Mouse (Mus musculus): Measurements from ENCODE around the gene Gla. TPM values are rescaled to one million over a fixed set of nuclear protein-coding genes. Genes with fewer than 3 reads are reported as not detected.
"Not testable (repeated sequence)": the region's sequence is repeated elsewhere in the genome, so short reads cannot be mapped to it uniquely, and the experiment has no call there.

Gene Gla
- polyA plus RNA-seq, 1 experiment from 2014 or later, result 8.0 TPM

DNA sequence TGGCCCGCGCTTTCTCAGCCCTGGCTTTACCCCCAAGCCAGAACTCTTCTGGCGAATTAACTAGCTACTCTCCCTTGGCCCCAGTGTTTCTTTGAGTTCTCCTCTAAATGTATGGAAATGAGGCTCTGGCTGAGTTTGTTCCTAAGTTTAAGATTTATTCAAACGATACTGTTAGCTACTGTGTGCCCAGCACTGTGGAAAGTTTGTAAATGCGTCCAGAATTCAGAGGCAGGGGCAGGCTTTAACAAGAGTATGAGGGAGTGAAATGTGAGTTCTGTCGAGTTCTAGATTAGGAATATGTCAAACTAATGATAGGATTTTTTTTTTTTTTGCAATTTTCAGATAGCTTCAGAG is 59.0 kb downstream of the Gla start:
- no peaks in the 10 kb centered on the region for H3K9me3 ChIP-seq
- no peaks in the 10 kb centered on the region for H3K27me3 ChIP-seq (replicated peaks)
- peak overlapping the region; percentile 77; the same call in 1 of the 2 replicates for H3K27ac ChIP-seq
- H3K4me3 ChIP-seq (replicated peaks), result peak overlapping the region; percentile 52
- peak overlapping the region; percentile 52 for H3K4me2 ChIP-seq (replicated peaks)
- H3K9ac ChIP-seq, result peak overlapping the region; percentile 50; the same call in 1 of the 2 replicates
- no peaks in the 10 kb centered on the region for H3K36me3 ChIP-seq
- 25% methylated on average over 6 of the region's 6 CpGs for WGBS
- no peak; the same call in 1 of the 2 replicates for ATAC-seq
- H3K4me1 ChIP-seq (replicated peaks), result no peaks in the 10 kb centered on the region

DNA sequence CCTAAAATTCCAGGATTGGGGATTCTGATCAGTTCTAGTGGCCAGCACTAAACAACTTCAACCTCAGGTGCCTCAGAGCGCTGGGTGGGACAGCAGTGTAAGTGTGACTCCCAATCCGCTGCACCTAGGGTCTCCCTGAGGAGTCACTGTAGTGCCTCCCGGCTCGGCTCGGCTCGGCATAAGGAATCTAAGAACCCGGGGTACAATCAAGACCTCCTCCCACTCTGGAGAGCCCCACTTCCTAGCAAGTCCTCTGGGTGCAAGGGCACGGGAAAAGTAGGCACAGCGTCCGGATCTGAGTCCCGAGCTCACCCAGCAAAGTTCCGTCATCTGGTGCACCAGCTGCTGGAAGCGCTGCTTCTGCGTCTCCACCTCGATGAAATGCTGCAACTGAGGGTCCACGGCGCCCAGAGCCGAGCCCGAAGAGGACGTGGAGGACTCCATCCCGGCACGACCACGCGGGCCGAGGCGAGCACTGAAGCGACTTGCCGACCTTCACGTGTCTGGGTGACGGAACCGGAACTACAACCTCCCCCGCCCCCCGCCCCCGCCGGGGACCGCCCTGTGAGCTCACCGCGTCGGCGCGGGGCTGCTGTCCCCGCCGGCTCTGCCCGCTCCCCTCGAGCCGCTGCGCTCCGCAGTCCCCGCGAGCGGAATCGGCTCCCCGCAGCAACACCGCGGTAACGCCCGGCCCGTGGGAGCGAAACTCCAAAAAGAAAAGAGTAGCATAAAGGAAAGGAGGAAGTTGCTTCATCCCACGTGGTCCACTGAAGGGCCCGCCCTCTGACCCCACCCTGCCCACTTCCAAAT is 59.6 kb downstream of the Gla start, which contains the start of gene Timm8a1:
Gene Timm8a1, minus strand, starts transcription at position 721 of the 810 bp plus-strand sequence.
- no peaks in the 10 kb centered on the region for H3K27me3 ChIP-seq (replicated peaks)
- WGBS, result 19% methylated on average over 47 of the region's 61 CpGs
- peak; percentile 97 for ATAC-seq

DNA sequence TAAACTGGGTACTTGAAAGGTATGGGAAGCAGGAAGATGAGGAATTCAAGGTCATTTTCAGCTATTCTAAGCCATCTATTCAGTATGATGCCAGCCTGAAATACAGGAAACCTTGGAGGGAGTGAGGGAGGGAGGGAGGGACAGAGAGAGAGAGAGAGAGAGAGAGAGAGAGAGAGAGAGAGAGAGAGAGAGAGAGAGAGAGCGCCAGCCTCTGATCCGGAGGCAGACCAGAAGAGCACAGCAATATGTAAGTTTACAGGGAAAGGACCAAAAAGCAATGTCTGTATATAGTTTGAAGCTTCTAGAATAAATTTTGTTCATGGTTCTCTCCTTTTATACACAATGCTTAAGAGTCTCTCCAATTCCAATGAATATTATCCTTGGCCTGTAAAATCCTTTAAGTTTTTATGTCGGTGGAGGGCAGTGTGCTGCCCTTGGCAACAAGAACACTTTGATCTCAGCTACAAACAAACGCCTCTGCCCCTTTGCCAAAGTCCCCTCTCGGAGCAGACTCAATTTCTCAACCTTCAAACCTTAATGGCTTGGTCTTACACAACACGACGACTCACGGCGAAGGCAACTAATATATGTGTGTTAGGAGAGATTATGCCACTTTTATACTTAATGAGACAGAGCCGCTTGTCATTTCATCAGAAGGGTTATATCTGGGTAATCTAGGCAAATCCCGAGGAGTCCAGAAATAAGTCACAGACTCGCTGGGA is 60.4 kb downstream of the Gla start:
- ATAC-seq, result peak; percentile 47; the same call in 1 of the 2 replicates
- WGBS, result 31% methylated on average over 12 of the region's 12 CpGs

More for the DNA sequence above, 59.6 kb downstream of the Gla start, which contains the start of gene Timm8a1:
- H3K4me2 ChIP-seq (replicated peaks), result peak within 1 kb of the TSS; percentile 52
- H3K9ac ChIP-seq, result peak within 1 kb of the TSS; percentile 58
- H3K36me3 ChIP-seq, result no peaks in the 10 kb centered on the region
- peak within 1 kb of the TSS; percentile 77 for H3K27ac ChIP-seq
- no peaks in the 10 kb centered on the region for H3K4me1 ChIP-seq (replicated peaks)
- H3K9me3 ChIP-seq, result no peaks in the 10 kb centered on the region
- peak within 1 kb of the TSS; percentile 52 for H3K4me3 ChIP-seq (replicated peaks)

DNA sequence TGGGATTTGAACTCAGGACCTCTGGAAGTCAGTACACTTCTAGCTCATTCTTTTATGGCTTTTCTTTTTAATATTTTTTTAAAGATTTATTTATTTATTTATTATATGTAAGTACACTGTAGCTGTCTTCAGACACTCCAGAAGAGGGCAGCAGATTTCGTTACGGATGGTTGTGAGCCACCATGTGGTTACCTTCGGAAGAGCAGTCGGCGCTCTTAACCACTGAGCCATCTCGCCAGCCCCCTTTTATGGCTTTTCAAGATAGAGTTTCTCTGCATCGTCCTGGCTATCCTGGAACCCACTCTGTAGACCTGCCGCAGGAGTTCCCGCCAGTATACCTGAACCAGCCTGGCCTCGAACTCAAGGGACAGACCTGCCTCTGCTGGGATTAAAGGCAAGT is 61.1 kb downstream of the Gla start:
- H3K4me3 ChIP-seq (replicated peaks); H3K4me1 ChIP-seq (replicated peaks); H3K9ac ChIP-seq; H3K9me3 ChIP-seq; H3K27me3 ChIP-seq (replicated peaks); H3K27ac ChIP-seq; H3K36me3 ChIP-seq; ATAC-seq: not testable (repeated sequence)
- 0 out of 2 replicates have a peak overlapping the region, but pooled peaks have one; percentile 50 for H3K4me2 ChIP-seq (replicated peaks)
- WGBS, result 81% methylated on average over 10 of the region's 10 CpGs

More for the DNA sequence above, 60.4 kb downstream of the Gla start:
- peak overlapping the region; percentile 50 for H3K4me2 ChIP-seq (replicated peaks)
- H3K27me3 ChIP-seq (replicated peaks), result no peaks in the 10 kb centered on the region
- H3K9me3 ChIP-seq, result no peaks in the 10 kb centered on the region
- H3K36me3 ChIP-seq, result no peaks in the 10 kb centered on the region
- no peaks in the 10 kb centered on the region for H3K4me1 ChIP-seq (replicated peaks)
- H3K27ac ChIP-seq, result 0 out of 2 replicates have a peak overlapping the region, but pooled peaks have one; percentile 27
- H3K4me3 ChIP-seq (replicated peaks), result peak overlapping the region; percentile 52
- peak overlapping the region; percentile 58 for H3K9ac ChIP-seq

Other genes starting within 250 kb of the Gla start
- 1.0 TPM in 2 replicates for gene Drp2, start 196.6 kb downstream of the Gla start, polyA plus RNA-seq (2015; fragmentation: Nextera tagmentation; extraction: Ambion mirVana)
- gene Taf7l, start 124.6 kb downstream of the Gla start, polyA plus RNA-seq (2015; fragmentation: Nextera tagmentation; extraction: Ambion mirVana), result not detected in 2 replicates
- 136 and 147 TPM in 2 replicates for gene Timm8a1, start 59.3 kb downstream of the Gla start, polyA plus RNA-seq (2015; fragmentation: Nextera tagmentation; extraction: Ambion mirVana)
- gene Btk, start 17.6 kb downstream of the Gla start, polyA plus RNA-seq (2015; fragmentation: Nextera tagmentation; extraction: Ambion mirVana), result 1.5 and 1.6 TPM in 2 replicates
- gene Rpl36a, start 15.5 kb downstream of the Gla start, polyA plus RNA-seq (2015; fragmentation: Nextera tagmentation; extraction: Ambion mirVana), result 445 and 494 TPM in 2 replicates
- 126 and 137 TPM in 2 replicates for gene Hnrnph2, start 54 bp upstream of the Gla start, polyA plus RNA-seq (2015; fragmentation: Nextera tagmentation; extraction: Ambion mirVana)
- 2.7 and 3.3 TPM in 2 replicates for gene Armcx4, start 85.4 kb upstream of the Gla start, polyA plus RNA-seq (2015; fragmentation: Nextera tagmentation; extraction: Ambion mirVana)
- 40.9 and 46.1 TPM in 2 replicates for gene Armcx1, start 116.8 kb upstream of the Gla start, polyA plus RNA-seq (2015; fragmentation: Nextera tagmentation; extraction: Ambion mirVana)
- gene Armcx6, start 150.3 kb upstream of the Gla start, polyA plus RNA-seq (2015; fragmentation: Nextera tagmentation; extraction: Ambion mirVana), result 17.4 and 19.1 TPM in 2 replicates
- gene Armcx3, start 155.5 kb upstream of the Gla start, polyA plus RNA-seq (2015; fragmentation: Nextera tagmentation; extraction: Ambion mirVana), result 65.0 and 68.6 TPM in 2 replicates
- 42.6 and 44.3 TPM in 2 replicates for gene Armcx2, start 208.1 kb upstream of the Gla start, polyA plus RNA-seq (2015; fragmentation: Nextera tagmentation; extraction: Ambion mirVana)

Measured in intestine, embryonic 15.5 days (tissue).